Mouse (Mus musculus) large intestine, adult 2 months (tissue): ENCODE results near the gene Nedd9. TPM values are rescaled to one million over a fixed set of nuclear protein-coding genes. Genes with fewer than 3 reads are reported as not detected.

Experiments used
- DNase-seq: peaks from one replicate; pipeline ENCODE4 v3.0.0-alpha.2; 2012; ENCODE audit warnings: low read depth, low spot score
- WGBS: fragments of 180-500 bp; shearing (Covaris S2); methylation state at CpG from one replicate; pipeline ENCODE4 v1.1.7; 2018; 5-methylcytosine and 5-hydroxymethylcytosine counted together
- polyA plus RNA-seq: library from polyadenylated mRNA; depleted of rRNA; stranded (reverse); fragments of >200 nt; gene quantifications from 2 replicates; pipeline ENCODE4 v1.2.3, GENCODE M21; 2012

The Nedd9 gene
- polyA plus RNA-seq, 1 experiment = 13.7 TPM

DNA sequence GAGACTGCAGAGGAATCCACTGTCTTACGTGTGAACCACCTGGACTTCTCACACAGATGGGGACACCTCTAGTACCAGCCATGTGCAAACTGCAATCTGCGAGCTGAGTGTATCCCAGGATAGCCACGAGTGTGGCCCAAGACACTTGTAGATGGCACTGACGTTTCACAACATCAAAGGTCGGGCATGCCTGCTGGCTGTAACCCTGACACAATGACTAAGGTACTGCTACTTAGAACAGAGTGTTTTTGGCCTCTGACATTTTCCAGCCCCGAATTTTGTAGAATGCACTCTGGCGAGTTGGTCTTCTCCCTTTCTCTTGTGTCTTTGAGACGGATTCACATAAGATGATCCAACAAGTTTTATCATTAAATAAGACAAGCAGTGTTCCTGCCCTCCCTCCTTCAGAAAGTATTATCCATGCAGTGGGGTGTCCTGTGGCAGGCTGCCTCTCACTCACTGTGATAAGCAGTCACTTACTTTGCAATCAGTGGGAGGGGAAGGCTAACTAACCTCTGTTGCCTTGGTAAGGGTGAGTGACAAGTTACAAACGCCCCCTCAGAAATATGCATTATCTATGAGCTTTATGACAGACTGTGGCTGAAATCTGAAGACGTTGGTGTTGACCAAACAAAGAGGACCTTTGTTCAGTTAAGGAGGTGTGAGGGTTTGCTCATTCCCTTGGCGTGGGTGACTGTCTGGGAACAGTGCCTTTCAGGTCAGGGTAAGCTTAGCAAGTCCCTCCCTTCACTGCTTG, 156.4 kb downstream of the Nedd9 start:
- WGBS = 43% methylated on average over 11 of the region's 11 CpGs
- no peak for DNase-seq

DNA sequence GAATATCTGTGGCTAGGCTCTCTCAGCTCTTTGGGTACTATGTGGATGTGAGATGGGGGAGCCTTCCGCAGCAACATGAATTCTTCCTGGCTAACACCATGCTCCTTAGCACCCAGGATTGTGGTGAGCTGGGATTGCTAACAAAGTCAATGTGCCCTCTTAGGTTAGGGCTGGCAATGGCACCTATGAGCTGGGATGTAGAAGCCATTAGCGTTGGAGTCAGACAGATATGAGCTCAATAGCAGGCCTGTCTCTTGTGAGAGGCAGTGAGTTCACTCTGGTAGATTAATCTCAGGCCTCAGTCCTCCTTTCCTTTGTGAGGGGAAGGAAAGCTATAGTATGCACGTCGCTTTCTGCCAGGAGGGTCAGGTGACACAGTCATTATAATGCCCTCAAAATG, 157.1 kb downstream of the Nedd9 start:
- WGBS = 87% methylated on average over 4 of the region's 4 CpGs
- DNase-seq = no peak

DNA sequence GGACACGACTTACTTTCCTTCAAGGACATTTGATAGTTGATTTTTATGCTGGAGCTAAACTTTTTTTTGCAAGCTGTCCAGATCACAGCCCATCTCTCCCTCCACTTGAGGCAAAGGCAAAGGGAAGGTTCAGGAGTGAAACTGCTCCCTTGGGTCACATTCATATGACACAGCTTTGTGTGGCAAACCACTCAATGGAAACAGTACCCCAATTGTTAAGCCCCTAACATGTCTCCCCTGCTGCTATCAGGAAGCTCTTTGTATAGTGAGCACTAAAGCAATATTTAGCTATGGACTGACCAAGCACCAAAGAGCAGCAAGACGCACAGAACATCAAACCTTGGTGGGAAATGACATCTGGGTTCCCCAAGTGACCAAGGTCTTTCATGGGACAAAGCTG, 158.7 kb downstream of the Nedd9 start:
- 69% methylated on average over 2 of the region's 2 CpGs for WGBS
- DNase-seq = no peak

DNA sequence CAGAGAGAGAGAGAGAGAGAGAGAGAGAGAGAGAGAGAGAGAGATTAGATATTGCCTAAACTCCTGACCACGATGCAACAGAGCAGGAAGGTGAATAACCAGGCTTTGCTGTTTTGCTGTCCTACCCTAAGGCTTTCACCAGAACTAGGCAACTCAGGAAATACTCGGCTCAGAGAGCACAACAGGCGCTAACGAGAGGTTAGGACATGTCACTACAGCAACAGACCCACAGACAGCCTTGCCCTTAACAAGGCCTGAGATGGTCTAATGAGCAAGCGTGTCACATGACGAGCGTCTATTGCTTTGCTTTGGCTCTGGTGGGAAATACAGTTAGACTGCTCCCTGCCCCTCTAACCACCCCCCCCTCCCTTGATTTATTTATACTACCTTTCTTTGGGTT, 159.6 kb downstream of the Nedd9 start:
- 77% methylated on average over 7 of the region's 7 CpGs for WGBS
- no peak for DNase-seq

DNA sequence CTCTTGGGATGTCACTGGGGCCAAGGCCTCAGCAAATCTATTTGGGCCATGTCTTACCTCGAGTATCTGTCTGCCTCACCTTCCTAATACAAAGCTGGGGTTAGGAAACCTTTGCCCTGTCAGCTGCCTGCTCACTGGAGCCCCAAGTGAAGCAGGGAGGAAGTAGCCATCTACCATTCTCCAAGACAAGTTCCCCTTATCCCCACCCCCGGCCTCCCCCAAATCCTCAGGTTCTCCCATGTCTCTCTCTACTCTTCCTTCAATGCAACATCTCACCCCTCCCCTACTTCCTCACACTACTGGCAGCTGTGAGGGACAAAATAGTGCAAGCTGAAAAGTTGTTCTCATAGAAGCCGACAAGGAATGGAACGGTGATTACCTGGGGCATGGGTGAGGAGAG, 161.0 kb downstream of the Nedd9 start:
- DNase-seq = no peak
- 75% methylated on average over 4 of the region's 4 CpGs for WGBS

DNA sequence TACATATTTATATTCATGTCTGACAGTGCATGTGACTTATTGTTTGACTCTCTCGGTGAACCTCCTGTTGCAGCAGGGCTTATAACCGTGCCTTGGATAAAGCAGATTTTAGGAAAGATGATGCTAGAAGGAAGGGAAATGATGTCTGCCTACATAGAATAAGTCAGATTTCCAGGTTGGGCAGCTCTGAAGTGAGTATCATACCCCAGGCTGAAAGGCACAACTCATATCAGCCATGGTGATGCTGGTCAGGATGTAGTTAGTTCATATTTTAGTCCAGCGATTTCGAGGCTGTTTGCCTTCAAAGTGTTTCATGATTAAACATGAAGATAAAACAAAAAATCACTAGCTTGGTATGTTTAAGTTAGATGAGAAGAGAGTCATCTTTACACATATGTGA, 161.8 kb downstream of the Nedd9 start:
- DNase-seq = no peak
- 81% methylated on average over 4 of the region's 4 CpGs for WGBS

DNA sequence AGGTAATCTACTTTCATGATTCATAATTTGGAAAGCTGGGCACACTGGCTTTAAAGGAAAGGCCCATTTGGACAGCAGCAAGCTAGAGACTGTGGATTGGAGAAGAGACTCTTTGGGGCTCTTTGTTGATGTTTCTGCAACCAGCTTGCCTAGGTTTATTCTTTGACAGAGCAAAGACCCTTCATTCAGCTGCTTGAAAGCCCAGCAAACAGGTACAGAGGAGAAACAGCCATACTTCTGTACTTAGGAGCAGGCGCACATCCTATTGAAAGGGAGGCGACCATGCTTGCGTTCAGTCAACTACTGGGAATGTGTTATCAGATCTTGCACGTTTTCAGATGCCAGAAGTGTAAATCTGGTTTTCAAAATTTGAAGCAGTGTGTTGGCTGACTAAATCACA, 162.5 kb downstream of the Nedd9 start:
- no peak for DNase-seq
- 80% methylated on average over 4 of the region's 4 CpGs for WGBS

DNA sequence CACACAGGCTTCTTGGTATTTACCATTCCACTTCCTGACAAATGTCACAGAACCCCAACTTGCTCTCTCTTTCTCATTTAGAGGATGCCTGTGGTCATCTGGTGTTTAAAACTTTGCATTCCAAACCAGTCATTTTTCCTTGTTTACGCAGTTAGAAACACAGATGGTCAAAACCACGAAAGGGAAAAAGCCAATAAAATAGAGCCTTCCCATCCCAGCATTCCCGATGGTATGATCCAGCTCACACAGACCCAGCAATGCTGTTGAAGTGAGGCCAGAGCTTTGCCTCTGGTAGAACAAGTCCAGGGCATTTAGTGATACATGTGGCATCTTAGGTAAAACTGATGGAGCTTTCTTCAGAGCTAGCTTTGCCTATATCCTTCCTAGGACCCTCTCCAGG, 165.7 kb downstream of the Nedd9 start:
- 36% methylated on average over 3 of the region's 3 CpGs for WGBS
- DNase-seq = no peak

DNA sequence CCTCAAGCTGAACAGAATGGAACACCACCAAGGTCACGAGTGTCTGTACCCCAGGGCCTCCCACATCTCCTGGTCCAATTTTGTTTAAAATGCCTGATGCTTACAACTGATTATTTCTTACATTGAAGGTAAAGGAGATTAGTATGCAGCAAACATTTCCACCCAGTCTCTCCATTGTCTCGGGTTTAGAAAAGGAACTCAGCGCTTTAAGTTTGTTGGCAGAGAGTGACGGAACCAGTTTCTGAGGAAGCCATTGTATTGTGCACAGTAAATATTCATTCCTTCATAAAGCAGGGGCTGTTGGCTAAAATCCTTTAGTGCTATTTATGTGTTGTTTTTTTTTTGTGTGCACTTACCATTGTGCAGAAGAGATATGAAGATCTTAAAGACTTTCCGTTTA, 166.4 kb downstream of the Nedd9 start:
- 57% methylated on average over 5 of the region's 5 CpGs for WGBS
- DNase-seq = no peak

DNA sequence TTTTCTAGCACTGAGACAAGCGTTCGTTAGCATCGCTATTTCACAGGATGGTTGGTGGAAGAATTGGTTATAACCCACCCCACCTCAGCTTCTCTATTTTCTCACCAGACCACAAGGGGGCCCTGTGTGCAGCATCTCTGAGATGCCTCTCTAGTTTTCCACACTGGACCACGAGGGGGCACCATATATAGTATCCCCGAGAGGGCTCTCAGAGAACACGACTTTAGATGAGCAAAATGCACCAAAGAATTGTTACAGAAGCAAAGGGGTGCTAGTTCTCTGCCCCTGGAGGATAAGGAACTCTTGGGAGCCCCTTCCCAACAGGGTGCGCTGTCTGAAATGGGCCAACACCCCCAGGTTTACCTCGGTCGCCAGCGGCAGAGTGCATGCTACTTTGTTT, 184.4 kb downstream of the Nedd9 start:
- DNase-seq = peak; percentile 64
- WGBS = 64% methylated on average over 10 of the region's 10 CpGs

DNA sequence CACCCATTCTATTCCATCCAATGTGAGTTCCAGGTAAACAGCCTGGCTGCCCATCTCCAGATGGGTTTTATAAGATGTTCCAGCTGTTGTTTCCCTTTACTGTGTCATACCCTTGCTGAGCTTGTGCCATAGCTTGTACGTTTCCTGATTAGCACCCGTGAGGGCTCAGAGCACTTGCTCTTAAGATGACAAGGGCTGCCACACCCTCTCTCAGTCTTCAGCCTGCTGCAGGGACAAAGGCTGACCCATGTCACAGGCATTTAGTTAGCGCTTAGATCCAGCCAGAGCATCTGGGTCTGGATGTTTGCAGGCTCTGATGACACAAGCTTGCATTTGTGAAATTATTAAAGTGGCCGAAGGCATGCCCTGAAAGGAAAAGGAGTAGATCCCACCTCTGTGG, 187.1 kb downstream of the Nedd9 start:
- 26% methylated on average over 4 of the region's 4 CpGs for WGBS
- peak; percentile 24 for DNase-seq

DNA sequence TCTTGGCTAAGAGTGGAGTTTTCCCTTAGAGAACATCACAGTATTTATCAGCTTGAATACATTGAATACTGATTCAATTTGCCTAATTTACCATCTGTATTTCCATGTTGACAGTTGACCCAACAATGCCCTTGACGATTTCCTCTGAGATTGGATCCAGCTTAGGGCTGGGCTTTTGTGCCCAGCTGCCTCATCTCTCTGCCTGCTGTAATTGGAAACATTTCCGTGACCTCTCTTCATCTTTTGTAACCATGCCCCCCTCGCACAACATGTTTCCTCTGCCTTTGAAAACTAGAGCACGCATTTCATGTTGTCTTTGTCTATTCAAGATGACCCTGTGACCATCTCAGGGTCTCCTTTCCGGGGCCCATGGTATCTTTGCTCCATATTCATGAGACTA, 188.2 kb downstream of the Nedd9 start:
- no peak for DNase-seq
- WGBS = 74% methylated on average over 5 of the region's 5 CpGs

DNA sequence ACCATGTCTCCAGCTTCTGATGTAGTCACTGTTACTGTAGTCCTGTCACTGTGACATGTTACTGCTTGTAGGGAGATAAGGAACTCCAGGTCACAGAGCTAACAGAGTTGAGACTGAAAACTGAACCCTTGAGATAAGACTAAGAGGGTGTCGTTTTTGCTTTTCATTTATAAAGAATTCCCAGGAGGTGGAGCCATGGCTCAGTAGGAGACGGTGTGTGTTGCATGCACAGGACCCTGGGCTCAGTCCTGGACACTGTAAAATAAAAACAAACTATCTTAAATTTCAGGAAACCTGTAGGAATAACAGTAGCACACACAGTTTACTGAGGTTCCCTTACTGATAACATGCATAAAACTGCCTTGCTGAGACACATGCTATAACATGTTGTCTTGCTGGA, 188.6 kb downstream of the Nedd9 start:
- DNase-seq = no peak
- whole genome bisulfite sequencing = 30% methylated on average over 2 of the region's 2 CpGs

DNA sequence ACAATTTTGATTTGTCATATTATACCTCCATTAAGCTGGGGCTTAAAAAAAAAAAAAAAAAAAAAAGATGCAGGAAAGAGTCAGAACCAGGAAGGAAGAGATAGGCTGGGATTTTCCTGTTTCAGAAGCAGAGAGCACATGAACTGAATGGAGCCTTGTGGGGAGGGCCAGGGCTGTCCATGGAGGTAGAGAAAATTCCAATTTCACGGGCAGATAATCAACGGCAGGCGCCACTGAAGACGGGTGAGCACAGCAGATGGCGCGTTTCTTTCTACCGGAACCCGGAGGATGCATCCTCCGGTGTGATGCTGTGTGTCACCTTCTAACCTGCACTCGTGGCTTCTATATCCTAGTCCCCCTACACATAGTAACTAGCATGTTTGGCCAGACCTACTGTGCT, 190.8 kb downstream of the Nedd9 start:
- DNase-seq = no peak

DNA sequence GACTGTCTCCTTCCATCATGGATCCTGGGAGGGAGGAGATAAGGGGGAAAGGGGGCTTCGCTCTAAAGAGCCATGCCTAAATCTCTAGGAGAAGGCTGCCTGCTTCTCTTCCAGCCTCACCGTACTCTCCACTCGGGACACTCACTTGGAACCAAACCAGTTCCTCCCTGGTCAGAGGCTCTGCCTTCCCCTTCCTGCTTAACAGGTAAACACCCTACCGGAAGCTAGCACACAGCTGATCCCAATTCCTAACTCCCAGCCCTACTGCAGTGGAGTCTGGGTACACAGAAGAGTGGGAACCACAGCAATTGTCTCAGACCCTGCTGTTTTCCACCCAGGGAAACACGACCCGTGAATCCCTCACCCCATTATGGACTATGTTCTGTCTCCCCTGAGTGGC, 191.3 kb downstream of the Nedd9 start:
- WGBS = 49% methylated on average over 6 of the region's 6 CpGs
- no peak for DNase-seq

More for the DNA sequence above, 190.8 kb downstream of the Nedd9 start:
- WGBS = 88% methylated on average over 10 of the region's 10 CpGs

DNA sequence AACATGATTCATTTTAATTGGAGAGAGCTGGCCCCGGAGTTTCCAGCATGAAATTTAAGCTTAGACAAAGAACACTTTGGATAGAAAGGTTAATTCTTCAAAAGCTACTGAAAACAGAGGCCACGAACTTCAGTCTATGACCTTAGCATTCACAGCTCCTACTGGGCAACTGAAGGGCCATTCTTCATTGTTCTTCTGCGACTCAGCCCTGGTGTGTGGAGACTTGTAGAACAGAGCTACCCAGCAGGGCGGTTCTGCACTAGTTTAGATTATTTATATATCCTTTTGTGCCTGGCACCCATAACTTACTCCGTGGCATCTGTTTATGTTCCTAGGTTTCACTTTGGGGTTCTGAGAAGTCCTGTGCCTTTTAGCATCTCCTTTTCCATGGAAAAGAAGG, 193.6 kb downstream of the Nedd9 start:
- no peak for DNase-seq
- 72% methylated on average over 5 of the region's 5 CpGs for WGBS

DNA sequence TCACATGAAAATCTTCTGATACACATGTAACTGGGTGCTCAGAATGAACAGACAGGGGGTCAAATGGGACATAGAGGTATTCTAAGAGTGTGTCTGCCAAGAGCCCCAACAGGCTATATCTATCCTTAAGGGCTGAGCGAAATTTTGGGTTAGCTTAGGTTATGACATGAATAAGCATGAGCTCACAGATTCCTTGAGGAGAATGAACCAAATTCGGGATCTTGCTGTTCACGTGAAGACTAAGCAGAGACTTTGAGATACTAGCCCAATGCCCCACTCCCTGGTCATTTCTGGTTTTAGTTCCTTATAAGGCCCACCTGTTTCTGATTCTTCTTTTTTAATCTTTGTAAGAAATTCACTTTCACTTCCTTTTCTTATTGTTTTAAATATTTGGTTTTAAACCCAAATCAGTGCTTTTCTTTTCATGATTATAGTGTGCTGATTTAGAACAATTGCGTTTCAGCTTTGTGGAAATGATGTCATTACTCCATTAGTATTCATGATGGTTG, 195.6 kb downstream of the Nedd9 start:
- DNase-seq = no peak
- 80% methylated on average over 4 of the region's 4 CpGs for WGBS

DNA sequence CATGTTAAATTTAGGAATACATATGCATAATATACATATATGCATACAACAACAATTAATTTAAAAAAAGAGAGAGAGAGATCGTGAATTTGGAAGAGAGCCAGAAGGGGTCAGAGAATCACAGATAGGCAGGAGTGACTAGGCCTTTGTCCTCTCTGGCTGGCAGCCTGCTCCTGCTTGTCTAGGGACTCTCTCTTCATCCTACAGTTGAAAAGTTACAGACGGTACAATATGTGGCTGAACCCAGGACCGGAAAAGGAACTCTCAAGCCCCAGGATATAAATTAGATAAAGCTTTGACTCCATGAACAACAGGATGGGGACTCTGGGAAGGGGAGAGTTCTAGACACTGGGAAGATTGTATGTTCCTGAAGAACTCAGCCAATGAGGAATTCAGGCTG, 200.9 kb downstream of the Nedd9 start:
- WGBS = 59% methylated on average over 3 of the region's 3 CpGs
- no peak for DNase-seq

DNA sequence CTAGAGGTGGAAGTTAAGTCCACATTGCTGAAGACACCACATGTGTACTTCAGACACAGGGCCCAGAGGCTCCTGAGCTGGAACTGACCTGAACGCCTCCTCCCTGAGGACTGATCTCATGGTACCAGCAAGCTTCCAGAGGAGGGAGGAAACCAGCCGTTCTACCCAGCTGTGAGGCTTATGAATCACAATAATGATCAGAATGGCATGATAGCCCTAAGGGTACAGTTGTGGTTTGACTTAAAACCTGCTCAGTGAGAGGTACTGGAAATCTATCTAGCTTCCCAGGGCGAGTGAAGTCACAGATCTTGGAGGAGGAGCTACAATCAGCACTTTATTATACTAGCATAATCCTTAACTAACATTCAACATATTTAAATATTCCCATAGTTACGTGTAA, 201.7 kb downstream of the Nedd9 start:
- WGBS = 77% methylated on average over 4 of the region's 4 CpGs
- no peak for DNase-seq

DNA sequence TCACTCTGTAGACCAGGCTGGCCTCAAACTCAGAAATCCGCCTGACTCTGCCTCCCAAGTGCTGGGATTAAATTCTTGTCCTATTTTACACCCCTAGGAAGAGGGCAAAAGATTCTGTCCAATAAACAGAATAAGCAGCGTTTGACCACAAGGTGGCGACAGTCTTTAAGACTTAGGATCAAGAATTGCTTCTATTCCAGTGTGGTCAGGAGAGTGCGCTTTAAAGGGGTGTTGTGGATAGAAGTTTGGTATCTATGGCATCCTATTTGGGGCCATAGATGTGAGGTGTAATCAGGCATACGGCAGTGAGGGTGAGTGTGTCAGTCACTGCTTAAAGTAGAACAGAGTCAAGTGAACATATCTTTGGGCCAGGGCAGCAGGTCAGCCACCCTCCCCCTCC, 203.9 kb downstream of the Nedd9 start:
- WGBS = 10% methylated on average over 5 of the region's 5 CpGs
- peak; percentile 73 for DNase-seq

DNA sequence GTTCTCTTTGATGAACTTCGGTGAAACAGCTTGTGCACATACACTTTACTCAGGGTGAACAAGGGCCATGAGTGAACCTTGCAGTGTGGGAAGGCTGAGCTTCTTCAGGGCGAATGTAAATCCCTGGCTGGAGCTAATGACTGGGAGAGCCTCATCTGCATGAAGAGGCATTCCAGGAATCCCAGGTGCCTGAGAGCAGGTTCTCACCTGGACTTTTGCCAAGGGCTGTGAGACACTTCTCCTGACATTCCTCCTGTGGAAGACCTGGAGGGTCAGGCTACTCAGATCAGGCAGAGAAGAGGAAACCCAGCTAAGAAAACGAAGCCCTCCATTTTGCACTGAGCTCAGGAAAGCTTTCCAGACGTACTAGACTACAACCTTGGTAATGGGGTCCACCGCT, 206.5 kb downstream of the Nedd9 start:
- no peak for DNase-seq
- 58% methylated on average over 5 of the region's 5 CpGs for WGBS
